Mouse (Mus musculus) E14TG2a.4 (cell line): ENCODE results near the gene 4931428L18Rik.

ENCODE experiments used
- H3K27me3 ChIP-seq: 2 replicates; pipeline ENCODE4 v1.6.1; 2014; ENCODE audit warnings: low read length, control low read depth; ENCODE audit not compliant: insufficient read depth
- H3K36me3 ChIP-seq: 2 replicates; pipeline ENCODE4 v1.6.1; 2014; ENCODE audit warnings: low read length, control low read depth; ENCODE audit not compliant: insufficient read depth
- H3K4me1 ChIP-seq: replicated peaks from 2 replicates; pipeline ENCODE4 v1.6.1; 2014; ENCODE audit warnings: low read depth, low read length, control low read depth
- H3K4me3 ChIP-seq: replicated peaks from 2 replicates; pipeline ENCODE4 v1.5.1; 2014; ENCODE audit warnings: mild to moderate bottlenecking, low read length
- H3K9me3 ChIP-seq: 2 replicates; pipeline ENCODE4 v1.6.1; 2014; ENCODE audit warnings: low read length, control low read depth
- CTCF ChIP-seq: conservative IDR thresholded peaks from 2 replicates; pipeline ENCODE4 v1.5.1; 2014; ENCODE audit warnings: low read length
- NANOG ChIP-seq: IDR thresholded peaks from 2 replicates; pipeline ENCODE4 v1.6.1; 2014; ENCODE audit warnings: borderline replicate concordance, low read length, mixed read lengths
- POU5F1 ChIP-seq: IDR thresholded peaks from 2 replicates; pipeline ENCODE4 v1.6.1; 2014; ENCODE audit warnings: low read length, borderline replicate concordance

The 4931428L18Rik gene

DNA sequence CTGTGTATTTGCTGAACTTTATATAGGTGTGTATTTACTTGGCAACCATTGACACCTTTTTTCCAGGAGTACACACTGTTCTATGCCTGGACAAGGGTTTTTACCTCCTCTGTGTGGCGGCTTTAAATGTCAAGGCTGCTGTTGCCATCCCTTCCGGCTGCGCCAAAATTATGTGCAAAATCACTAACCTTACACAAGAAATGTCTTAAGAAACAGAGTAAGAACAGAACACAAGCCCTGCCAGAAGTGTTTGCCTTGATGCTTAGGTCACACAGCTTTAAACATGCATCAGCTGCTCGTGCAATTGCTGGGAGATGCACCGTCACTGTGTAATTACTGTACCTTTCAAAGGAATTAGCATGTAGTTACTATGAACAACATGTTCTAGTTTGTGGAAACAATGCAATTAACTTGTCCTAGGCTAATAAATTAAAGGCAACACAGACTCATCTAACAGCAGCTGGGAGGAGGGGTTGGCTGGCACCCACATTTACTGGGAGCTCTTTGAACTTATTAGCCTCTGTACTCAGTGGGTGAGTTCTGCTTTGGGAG is 171.0 kb downstream of the 4931428L18Rik start:
- TF ChIP-seq NANOG (no peak), CTCF (no peak), POU5F1 (no peak)
- Histone ChIP-seq H3K27me3 (no peaks in the 10 kb centered on the region), H3K4me1 (no peaks in the 10 kb centered on the region), H3K36me3 (no peaks in the 10 kb centered on the region), H3K4me3 (no peak overlapping the region), H3K9me3 (no peaks in the 10 kb centered on the region)

- Histone ChIP-seq H3K36me3 (no peaks in the 10 kb centered on the region), H3K27me3 (no peaks in the 10 kb centered on the region), H3K4me1 (no peaks in the 10 kb centered on the region), H3K9me3 (no peaks in the 10 kb centered on the region), H3K4me3 (no peak overlapping the region)
- no peak for TF ChIP-seq NANOG
These were observed 172.4 kb downstream of the 4931428L18Rik start for GRCm38 (mm10) chr1:31049954-31050652.

GRCm38 (mm10) chr1:31043208-31043607 is 179.3 kb downstream of the 4931428L18Rik start:
- TF ChIP-seq POU5F1 (no peak), CTCF (no peak), NANOG (no peak)
- no peaks in the 10 kb centered on the region for H3K36me3 ChIP-seq
- H3K4me3 ChIP-seq = no peak overlapping the region
- H3K9me3 ChIP-seq = 0 out of 2 replicates have a peak, but pooled peaks cover 3% of the 10 kb centered on the region
- no peaks in the 10 kb centered on the region for H3K4me1 ChIP-seq
- no peaks in the 10 kb centered on the region for H3K27me3 ChIP-seq

GRCm38 (mm10) chr1:31042793-31043192 is 179.7 kb downstream of the 4931428L18Rik start:
- Histone ChIP-seq H3K4me1 (no peaks in the 10 kb centered on the region), H3K4me3 (no peak overlapping the region), H3K36me3 (no peaks in the 10 kb centered on the region), H3K27me3 (no peaks in the 10 kb centered on the region), H3K9me3 (0 out of 2 replicates have a peak, but pooled peaks cover 3% of the 10 kb centered on the region)
- TF ChIP-seq POU5F1 (no peak), CTCF (no peak), NANOG (no peak)

DNA sequence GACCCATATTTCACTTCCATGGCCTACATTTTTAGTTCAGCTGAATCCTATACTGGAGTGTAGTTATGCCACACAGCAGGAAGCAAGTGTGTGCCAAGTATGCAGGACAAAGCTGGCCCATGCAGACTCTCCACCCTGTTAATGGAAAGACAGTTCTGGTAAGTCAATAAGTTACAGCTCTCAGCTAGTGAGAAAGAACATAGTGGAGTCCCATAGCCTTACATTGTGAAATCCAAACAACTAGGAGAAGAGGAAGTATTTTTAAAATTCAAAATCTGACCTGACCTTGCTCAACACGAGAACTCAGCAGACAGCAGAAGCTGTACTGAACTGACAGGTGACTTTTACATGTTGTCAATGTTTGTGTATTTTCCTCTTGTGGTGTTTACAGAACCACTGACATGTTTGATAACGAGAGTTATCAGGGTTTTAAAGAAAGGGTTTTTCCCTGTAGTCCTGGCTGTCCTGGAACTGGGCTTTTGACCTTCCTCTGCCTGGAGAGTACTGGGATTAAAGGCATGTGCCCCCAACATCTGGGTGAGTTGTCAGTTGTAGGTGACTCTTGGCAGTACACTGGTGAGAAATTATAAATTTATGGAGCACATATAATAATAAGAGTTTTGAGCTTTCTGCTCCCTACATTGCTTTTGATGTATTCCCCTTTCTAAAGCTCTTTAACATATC is 188.5 kb downstream of the 4931428L18Rik start:
- H3K4me3 ChIP-seq = no peak overlapping the region
- TF ChIP-seq CTCF (no peak), POU5F1 (no peak), NANOG (no peak)
- H3K36me3 ChIP-seq = no peaks in the 10 kb centered on the region
- H3K4me1 ChIP-seq = no peaks in the 10 kb centered on the region
- no peaks in the 10 kb centered on the region for H3K27me3 ChIP-seq
- H3K9me3 ChIP-seq = no peaks in the 10 kb centered on the region

- Histone ChIP-seq H3K9me3 (peaks cover 11% of the 10 kb centered on the region; the same call in 1 of the 2 replicates), H3K4me1 (no peaks in the 10 kb centered on the region), H3K36me3 (no peaks in the 10 kb centered on the region), H3K4me3 (no peak overlapping the region), H3K27me3 (no peaks in the 10 kb centered on the region)
- TF ChIP-seq NANOG (no peak), CTCF (no peak), POU5F1 (no peak)
These were observed 190.1 kb downstream of the 4931428L18Rik start for GRCm38 (mm10) chr1:31032351-31032750.

- H3K4me1 ChIP-seq = 0 out of 2 replicates have a peak, but pooled peaks cover 3% of the 10 kb centered on the region
- peaks cover 22% of the 10 kb centered on the region for H3K9me3 ChIP-seq
- no peak for TF ChIP-seq NANOG
- TF ChIP-seq CTCF = no peak
- TF ChIP-seq POU5F1 = no peak
- H3K27me3 ChIP-seq = no peaks in the 10 kb centered on the region
- no peaks in the 10 kb centered on the region for H3K36me3 ChIP-seq
- no peak overlapping the region for H3K4me3 ChIP-seq
These were observed 199.3 kb downstream of the 4931428L18Rik start for GRCm38 (mm10) chr1:31023173-31023572.

DNA sequence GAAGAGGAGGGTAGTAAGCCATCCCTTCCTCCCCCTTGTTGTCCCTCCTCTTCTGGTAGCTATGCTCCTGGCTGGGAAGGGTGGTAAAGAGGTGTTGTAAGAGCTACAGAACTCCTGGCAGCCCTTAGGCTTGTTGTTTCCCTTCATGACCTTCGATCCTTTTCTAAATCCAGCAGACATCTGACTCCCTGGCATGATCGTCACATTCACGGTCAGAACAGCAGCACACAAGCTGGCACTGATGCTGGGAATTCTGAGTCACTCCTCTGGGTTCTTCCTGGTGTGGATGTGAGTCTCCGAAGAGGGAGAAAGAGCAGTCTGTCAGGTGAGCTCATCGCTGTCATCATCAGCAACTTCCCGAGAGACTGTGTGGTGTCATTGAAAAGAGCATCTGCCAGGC is 203.2 kb downstream of the 4931428L18Rik start:
- H3K4me1 ChIP-seq = 0 out of 2 replicates have a peak, but pooled peaks cover 3% of the 10 kb centered on the region
- H3K9me3 ChIP-seq = peaks cover 12% of the 10 kb centered on the region
- no peak overlapping the region for H3K4me3 ChIP-seq
- TF ChIP-seq CTCF (no peak), POU5F1 (no peak), NANOG (no peak)
- H3K36me3 ChIP-seq = no peaks in the 10 kb centered on the region
- H3K27me3 ChIP-seq = no peaks in the 10 kb centered on the region
